Mouse (Mus musculus) heart, adult 9 months (tissue): ENCODE data around the gene Sox5.
A peak's percentile ranks its signal among the peaks of the same experiment; 100 is the strongest.

Experiments
- DNase-seq, 2 experiments: peaks; one replicate each; pipeline ENCODE4 v3.0.0; 2022; ENCODE audit warnings: low spot score in 2 of 2

Sox5 gene

DNA sequence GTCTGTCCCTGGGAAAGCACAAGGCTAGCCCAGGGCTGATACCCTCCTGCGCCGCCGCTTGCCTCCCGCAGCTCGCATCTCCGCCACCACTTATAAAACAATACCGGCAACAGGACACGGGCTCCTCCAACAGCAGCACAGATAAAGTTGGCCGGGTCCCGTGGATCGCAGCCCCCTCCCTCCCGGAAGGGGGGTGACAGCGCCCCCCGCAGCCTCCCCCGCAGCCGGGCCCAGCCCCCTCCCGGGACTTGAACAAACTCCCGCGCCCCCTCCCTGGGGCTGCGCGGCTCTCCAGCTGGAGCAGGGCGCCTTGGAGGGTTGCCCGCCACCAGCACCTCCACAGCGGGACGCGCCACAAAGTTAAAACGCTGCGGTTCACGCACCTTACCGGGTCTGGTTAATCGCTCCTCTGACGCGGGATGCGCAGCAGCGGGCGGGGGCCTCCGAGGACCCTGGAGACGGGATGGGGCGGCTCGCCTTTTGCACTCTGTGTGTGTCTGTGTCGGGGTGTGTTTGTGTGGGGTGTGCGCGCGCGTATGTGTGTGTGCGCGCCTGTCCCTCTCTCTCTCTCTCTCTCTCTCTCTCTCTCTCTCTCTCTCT, at the start of gene Sox5:
Gene Sox5, minus strand, starts transcription at position 547 of the 600 bp plus-strand sequence.
- DNase-seq, result peak; percentile 48 to 54

DNA sequence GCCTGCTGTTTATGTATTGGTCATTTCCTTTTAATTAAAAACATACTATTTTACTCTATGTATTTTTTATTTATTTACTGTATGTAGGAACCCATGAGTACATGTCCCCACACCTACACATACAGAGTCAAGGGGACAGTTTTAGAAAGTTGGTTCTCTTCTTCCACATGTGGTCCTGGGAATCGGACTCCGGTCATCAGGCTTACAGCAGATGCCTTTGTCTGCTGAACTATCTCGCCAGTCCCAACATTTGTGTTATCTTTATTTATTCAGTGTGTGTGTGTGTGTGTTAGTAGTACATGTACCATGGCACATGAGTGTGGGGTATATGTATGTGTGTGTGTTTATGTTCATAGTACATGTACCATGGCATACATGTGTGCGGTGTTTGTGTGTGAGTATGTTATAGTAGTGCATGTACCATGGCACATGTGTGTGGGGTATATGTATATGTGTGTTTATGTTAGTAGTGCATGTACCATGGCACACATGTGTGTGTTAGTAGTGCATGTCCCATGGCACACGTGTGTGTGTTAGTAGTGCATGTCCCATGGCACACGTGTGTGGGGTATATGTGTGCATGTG, 43.3 kb upstream of the Sox5 start:
- no peak for DNase-seq

DNA sequence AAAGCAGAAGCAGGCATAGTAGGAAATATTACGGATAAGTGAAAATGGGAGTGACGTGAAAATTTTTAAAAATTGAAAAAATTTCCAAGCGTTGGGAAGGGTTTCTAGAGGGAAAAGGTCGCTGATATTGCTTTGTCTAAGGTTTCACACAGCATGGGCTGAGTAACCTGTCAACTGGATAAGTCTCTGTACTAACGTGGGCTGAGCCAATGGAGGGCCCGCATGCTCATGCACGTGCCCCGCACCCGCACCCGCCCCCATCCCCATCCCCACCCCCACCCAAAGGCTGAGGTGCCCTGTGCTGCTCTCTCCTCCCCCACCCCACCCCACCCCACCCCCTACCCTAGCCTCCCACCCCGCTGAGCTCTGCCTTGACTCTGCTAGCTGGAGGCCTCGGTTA, 42.4 kb upstream of the Sox5 start:
- no peak for DNase-seq

DNA sequence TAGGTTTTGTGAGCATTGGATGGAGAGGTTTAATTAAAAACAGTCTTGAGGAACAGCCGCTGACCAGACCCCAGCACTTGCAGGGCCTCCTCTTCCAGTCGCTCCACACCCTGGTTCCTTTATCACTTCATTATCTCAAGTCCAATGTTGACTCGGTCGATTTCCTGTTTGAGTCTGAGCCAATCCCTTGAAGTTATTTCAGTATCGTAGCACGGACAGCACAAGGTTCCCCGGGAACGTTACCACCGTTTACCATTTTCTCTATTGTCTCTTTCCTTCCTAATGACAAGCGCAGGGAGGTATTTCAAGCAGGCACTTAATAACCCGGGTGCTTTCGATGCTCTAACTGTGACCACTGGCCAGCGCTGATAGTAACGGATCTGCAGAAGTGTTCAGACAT, 40.8 kb upstream of the Sox5 start:
- DNase-seq, result no peak

DNA sequence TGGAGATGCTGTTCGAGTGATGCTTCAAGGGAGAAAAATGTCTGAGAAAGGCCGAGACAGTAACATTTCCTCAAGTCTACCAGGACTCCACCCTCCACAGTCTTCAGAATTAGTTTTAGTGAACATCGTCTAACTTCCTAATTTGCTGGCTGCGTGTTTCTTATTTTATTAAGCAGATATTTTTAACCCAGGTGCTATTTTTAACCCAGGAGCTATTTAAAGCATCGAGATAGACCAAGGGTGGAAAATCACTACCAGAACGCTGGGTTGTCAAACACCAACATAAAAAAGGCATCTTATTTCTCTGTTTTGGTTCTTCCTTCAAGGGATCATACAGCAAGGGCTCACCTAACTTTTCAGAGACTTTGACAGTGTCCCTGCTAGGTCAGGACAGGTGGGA, 39.2 kb upstream of the Sox5 start:
- DNase-seq, result no peak

DNA sequence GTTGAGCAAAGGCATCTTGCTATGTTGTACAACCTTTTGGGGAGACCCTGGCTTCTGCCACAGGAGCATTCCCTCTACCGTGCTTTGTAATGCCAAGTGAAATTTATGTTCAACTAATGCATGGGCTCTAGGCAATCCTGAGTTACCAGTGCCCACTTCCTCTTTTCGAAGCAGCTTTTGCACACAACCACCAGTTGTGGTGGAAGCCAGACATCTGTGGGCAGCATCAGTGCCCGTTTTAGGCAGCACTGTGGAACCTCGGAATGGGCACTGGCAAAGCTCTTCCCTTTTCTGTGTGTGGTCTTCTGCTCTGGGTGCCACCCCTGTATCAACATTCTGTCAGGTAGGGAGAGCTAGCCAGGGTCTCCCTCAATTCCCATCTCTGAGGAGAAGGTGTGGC, 36.2 kb upstream of the Sox5 start:
- no peak for DNase-seq

DNA sequence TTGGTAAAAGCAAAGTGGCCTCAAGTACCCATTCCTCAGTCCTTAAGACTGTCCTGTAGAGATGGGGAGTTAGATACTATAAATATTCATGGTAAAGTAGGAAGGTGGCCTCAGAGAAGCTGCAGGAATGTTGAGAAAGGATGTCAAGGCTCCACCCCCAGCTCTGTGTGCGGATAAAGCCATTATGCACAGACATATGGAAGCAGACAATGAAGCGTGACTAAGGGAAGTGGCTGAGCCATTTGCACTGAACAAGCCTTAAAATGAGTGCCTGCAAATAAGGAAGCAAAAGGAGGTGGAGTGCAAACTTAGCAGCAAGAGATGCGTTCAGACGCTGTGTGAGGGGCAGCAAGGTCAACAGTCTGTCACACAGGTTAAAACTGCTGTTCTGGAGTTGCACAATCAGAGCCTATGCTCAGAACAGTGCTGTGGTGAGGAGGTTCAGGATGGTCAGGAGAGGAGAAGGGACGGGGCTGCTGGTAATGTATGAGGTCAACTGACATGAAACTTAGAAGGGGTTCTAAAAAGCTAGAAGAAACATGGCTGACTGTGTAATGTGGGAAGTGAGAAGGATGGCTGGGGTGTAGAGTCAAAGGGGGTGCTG, 35.7 kb upstream of the Sox5 start:
- DNase-seq, result no peak

DNA sequence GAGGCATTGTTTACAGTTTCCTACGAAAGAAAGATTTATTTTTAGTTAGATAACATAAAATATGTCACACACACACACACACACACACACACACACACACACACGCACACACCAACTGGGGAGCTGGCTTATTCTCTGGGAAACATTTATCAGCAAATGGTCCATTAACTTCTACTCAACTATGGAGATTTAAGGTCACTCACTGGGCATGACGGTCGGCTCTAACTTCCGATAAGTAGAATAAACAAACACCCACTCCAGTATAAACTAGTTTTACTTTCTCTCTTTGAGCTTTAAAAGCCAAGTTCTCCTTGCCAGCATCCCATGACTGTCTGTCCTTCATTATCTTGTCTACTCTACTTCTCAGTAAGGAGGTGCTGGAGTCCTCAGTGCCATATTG, 33.8 kb upstream of the Sox5 start:
- DNase-seq, result no peak

DNA sequence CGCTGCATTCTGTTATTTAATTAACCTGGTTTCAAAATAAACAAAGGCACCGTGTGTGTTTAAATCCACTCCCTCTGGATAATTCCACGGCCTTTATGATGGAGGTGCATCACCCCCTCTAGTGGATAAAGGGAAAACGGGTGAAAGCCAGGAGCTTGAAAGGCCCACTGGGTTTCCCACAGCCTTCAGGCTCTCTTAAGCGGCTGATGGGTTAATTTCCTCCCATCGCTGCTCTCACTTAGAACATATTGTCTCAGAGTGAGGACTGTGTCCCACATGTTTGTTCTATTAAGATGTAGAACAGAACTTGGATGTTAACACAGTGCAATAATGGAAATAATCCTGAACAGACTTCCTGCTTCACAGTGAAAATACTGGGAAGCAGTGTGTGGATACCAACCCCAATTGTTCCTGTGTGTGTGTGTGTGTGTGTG, 33.2 kb upstream of the Sox5 start:
- peak; percentile 39 to 40 for DNase-seq

DNA sequence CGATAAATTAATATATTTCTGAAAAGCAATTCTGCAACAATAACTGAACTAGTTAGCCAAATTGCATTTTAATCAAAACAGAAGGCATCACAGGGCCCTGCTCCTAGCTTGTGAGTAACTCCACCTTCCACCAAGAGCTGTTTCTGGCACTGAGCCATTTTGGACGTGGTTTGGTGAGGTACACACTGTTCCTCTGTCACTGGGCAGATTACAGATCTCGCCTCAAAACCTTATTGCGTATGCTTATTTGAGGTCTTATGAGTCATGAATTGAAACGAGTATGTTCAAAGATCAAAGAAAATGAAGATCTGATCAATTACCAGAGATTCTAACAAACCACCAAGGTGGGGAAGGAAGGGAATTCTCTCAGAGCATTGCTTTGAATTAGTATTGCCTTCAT, 22.5 kb upstream of the Sox5 start:
- DNase-seq, result no peak

DNA sequence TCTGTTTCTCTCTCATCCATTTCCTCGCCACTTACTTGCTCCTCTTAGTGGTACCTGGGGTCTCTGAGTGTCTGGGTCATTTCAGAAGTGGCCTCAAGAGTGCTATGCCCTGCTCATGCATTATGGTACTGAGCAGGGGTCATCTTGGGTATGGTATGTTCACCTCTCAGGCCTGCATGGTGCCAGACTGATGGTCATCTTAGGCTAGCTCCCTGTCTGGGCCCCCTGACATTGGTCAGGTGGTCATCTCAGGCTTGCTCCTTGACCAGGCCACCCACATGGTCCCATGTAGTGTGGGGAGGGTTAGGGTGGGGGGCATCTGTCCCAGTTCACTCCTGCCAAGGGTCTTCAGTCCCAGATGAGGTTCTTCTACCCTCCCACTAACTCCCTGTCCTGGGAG, 21.3 kb upstream of the Sox5 start:
- no peak for DNase-seq

DNA sequence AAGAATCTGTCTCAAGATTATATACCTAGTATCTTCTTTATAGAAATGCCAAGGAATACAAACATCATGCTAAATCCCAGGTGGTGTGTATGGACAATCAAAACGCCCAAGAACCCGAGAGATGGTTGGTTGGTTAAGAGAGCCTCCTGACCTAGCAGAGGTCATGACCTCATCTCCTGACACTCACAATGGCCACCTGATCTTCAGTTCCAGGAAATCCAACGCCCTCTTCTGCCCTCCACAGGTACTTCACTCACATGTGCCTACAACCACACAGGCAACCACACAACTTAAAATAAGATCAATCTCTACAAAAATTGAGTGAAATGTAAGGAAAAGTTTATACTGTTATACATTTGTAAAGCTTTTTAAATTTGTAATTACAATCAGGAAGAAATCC, 12.6 kb upstream of the Sox5 start:
- DNase-seq, result no peak

DNA sequence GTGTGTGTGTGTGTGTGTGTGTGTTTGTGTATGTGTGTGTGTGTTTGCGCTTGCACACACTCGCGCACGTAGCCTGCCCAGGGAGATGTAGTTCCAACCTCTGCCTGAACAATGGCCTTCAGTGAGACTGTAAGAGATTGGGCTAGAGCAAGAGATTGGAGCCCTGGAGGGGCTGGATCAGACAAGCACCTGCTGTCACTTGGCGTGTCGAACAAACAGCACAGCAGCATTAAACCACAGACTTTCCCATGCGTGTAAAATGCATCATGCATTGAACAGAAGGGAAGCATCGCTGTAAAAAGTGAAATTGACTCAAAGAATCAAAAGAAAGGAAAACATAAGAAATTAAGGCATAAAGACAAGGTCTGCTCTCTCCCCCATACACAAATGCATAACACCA, 11.1 kb upstream of the Sox5 start:
- no peak for DNase-seq

DNA sequence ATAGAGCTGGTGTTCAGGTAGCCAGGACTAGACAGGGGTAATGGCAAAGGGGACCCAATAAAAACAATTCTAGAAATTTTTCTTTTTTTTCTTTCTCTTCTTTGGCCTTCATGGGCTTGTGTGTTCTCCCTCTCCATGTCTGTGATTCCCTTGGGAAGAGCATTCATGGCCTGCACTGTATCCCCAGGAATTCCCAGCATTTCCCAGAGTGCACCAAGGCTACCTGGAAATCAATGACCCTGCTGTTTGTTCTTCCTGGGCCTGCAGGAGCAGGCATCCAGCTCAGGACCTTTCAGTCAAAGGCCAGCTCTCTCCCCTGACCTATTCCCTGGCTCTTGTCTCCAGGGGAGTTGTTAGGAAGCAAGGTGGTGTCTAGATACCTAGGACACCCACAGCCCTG, 1.5 kb upstream of the Sox5 start:
- no peak for DNase-seq

DNA sequence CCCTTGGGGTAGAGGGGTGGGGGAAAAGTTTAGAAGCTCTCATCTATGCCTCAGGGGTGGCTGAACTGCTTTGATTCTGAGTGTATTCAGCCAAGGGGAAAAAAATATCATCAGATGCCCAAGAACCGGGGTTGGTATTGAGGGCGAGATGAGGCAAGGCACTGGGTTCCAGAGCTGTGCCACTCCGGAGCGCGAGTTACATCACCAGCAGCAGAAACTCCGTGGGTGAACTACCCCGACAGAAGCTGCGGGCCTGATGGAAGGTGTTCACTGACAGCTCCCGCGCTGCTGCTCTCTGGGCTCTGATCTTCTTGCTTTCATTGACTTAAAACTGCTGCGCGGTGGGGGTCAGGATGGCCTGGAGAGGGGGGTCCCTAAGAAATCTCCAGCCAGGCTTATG, 1.1 kb upstream of the Sox5 start:
- no peak for DNase-seq

DNA sequence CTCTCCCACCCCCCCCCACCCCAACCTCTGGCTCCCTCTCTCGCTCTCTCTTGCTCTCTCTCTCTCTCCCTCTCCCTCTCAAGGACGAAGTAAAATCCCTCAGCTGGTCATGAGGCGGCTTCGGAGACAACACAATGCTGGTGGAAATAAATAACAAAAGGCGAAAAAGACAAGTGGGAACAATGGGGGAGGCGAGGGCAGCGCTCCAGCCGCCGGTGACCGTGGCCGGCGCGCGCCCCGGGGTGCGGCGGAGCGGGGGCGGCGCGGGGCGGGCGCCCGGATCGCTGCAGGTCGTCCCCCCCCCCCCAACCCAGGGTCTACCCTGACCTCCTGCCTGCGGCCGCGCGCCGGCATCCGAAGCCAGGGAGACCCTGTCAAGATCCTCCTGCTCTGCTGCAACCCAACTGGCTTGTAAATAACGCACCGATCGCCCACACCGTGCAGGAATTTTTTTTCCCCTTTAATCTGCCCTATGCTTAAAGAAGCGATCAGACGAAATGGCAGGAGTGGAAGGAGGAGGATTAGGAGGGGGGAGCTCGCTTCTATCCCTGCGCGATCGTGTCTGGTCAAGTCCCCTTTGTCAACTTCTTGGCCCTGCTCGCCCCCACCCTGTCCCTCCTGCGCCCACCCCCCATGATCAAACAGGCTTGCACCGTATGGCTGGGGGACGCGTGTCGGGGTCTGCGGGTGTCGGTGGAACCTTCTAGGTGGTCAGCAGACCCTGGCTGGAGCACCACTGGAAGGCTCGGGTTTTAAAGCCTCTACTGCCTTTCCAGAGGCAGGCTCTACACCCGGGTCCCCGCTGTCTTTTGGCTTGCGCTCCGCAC, 467 bp upstream of the Sox5 start:
- peak in 1 of 2 experiments; percentile 8 for DNase-seq

DNA sequence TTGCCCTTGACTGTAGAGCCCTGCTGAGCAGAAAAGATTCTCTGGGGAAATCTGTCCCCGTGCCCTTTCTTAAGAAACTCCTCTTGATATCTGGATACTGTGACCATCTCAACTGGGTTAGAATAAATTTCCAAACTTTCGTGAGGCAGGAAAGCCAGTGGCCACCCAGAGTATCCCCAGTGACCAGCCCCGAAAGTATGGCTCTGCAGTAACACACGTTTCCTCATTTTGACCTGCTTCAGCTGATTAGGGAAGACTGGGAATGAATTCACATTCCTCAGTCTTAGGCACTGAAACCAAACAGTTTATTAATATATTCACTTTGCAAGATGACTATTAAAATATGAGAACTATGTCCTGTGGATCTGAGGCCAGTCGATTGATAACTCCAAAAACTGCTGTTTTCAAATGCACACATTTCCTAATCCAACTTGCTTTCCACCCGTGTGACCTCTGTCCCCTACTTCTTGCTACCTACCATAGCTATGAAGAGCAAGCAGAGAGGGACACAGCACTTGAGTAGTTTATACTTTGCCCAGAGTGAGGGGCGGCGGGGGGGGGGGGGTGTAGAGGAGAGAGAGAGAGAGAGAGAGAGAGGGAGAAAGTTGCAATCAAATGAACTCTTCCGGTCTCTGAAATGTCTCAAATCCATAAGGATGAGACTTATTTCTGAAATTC, 1.0 kb downstream of the Sox5 start:
- DNase-seq, result peak; percentile 11 to 30

DNA sequence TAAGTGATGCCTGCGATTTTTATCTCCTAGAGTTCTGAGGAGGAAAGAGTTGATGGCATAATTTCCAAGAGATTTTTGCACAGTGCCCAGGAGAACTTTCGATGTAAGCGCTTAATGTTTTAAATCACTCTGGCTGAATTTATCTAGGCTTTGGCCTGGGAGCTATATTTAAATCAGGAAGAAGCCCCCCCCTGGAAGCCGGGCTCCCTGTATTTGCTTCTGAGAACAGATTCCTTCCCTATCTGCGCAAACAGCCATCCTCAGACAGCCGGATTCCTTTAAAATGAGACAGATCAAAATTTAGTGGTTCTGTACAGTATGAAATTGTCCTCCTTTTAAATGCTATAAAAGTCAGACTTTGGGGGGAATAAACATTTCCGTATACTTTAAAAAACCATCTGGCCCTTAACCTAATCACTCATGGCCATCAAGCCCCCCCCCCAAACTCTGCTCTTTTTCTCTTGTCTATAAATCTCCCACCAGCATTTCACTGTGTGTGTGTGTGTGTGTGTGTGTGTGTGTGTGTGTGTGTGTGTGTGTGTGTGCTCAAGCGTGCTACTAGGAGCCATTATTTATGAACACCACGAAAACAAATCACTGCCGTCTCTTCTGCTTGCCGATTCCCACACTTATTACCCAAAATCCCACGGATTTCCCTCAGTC, 1.7 kb downstream of the Sox5 start:
- peak; percentile 11 to 12 for DNase-seq

DNA sequence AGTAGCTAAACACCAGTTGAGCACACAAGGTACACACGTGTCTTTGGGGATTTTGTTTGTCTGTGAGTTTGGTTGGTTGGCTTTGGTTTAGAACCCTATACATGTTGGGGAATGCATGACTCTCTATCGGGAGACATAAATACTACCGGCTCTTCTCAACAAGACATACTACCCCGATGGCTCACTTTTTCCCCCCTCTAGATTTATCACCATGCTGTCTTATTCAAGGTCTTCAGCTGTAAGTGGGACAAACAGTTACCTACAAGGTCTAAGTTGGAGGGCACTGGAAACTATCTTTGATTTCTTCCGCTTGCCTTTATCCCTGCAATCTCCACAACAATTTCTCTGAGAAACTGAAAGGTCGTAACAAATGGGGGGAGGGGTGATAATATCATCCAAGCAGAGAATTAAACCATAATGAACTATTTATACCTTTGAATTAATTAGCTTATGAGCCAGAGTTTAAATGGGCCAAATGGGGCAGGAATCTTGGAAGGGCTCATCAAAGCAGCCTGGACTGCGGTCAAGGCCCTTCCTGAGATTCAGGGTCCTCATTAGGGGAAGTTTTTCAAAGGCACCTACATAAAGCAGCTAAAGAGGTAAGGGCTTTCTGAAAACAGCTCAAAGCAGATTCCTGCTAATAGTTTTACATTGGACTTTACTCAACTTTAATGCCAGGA, 4.3 kb downstream of the Sox5 start:
- no peak for DNase-seq

DNA sequence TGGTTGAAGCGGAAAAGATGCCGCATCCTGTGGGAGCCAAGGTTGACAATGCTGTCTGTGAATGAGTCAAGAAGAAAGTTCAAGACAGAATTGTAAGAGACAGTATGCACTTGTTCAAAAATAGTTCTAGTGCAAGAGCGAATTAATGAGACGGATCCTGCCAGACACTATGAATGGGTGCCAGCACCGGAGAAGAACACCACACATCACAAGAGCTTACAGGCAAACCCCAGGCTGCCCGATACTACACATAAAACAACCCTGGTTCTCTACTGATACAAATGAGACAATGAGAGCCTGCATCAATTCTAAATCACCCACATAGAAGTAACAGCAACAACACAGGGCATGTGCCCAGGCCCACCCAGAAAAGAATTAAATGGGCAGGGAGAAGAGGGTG, 8.0 kb downstream of the Sox5 start:
- no peak for DNase-seq

DNA sequence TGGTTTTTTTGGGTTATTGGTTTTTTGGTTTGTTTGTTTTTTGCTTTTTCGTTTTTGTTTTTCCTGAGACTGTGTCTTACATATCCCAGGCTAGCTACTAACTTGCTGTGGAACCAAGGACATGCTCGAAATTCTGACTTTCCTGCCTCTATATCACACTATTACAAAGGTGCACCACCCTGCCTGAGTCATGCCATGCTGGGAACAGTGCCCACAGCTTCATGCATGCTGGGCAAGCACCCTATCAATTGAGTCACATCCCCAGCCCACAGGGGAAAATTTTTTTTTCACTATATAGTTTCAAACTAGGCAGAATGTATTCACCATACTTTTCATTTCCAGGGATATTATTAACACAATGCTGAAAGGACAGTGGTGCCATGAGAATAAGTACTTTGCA, 8.8 kb downstream of the Sox5 start:
- no peak for DNase-seq
